Mouse (Mus musculus): Measurements from ENCODE around the gene Alox8. TPM values are rescaled to one million over a fixed set of nuclear protein-coding genes. Genes with fewer than 3 reads are reported as not detected.

Alox8 gene
- total RNA-seq (2014; rRNA removed) (3.5 and 4.1 TPM in 2 replicates), polyA plus RNA-seq (2015; fragmentation: Nextera tagmentation; extraction: Ambion mirVana) (2.0 and 2.1 TPM in 2 replicates)

DNA sequence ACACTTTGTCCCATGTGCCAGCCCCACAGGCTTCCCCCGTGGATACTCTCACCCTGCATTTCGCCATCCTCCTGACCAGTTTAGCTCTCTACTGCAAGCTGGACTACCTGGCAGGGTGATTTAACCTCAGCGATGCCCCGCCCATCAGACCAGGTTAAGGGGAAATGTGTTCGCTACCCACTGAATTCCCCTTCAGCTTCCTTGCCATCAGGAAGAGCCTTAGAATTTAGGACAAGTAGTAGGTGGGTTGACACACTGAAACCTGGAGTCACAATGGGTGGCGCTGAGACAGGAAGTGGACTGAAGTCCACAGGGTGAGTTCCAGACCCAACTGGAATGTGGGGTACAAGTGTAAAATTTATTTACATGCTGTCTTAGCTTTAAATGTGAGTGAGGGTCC lies at the start of gene Alox8:
Gene Alox8 (minus strand): TSS at position 101 of the 400 bp plus-strand sequence.
- peaks cover 5% of the 10 kb centered on the region; the same call in 1 of the 2 replicates for H3K4me1 ChIP-seq (ENCODE audit: insufficient read depth, low read length)
- DNase-seq (ENCODE audit: low spot score) (no peak), ATAC-seq (ENCODE audit: low FRiP score) (no peak)
- TF ChIP-seq CTCF (IDR thresholded peaks at IDR 0.05): no peak
- 29% methylated on average over 6 of the region's 6 CpGs for WGBS
- peaks cover 12% of the 10 kb centered on the region; the same call in 1 of the 2 replicates for H3K27me3 ChIP-seq (ENCODE audit: insufficient read depth, low read length)
- no peaks in the 10 kb centered on the region for H3K9me3 ChIP-seq (ENCODE audit: low read length)
- H3K36me3 ChIP-seq (ENCODE audit: insufficient read depth, low read length): no peaks in the 10 kb centered on the region
- peak within 1 kb of the TSS; percentile 50; the same call in 1 of the 2 replicates for H3K9ac ChIP-seq (replicated peaks; ENCODE audit: low read length, poor library complexity, severe bottlenecking)
- H3K27ac ChIP-seq (ENCODE audit: low read depth, low read length): no peak within 1 kb of the TSS
- peak within 1 kb of the TSS; percentile 61 for H3K4me2 ChIP-seq (ENCODE audit: low read depth, low read length, poor library complexity, severe bottlenecking)
- H3K4me3 ChIP-seq (ENCODE audit: low read depth, low read length): peak within 1 kb of the TSS; percentile 30

DNA sequence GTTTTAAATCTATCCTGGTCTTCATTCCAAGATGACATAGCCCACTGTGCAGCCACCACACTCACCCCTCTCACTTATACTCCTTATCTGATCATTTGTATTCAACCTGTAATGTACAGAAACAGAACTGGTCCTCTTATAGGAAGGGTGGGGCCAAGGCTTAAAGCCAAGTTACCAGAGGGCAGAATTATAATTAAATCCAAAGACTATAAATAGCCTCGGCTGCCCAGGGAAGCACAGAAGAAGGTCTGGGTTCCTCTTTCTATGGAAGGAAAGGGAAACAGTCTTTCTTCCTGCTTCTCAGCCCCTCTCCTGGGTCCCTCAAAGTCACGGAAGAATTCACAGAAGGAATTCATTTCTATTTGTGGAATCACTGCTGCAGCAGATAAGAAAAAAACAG lies 48.0 kb upstream of the Alox8 start:
- no peak for TF ChIP-seq CTCF (IDR thresholded peaks at IDR 0.05)
- H3K9me3 ChIP-seq (ENCODE audit: low read length): no peaks in the 10 kb centered on the region
- ATAC-seq (ENCODE audit: low FRiP score): no peak
- no peak overlapping the region for H3K9ac ChIP-seq (replicated peaks; ENCODE audit: low read length, poor library complexity, severe bottlenecking)
- WGBS: 39% methylated on average over 2 of the region's 2 CpGs
- no peaks in the 10 kb centered on the region for H3K36me3 ChIP-seq (ENCODE audit: insufficient read depth, low read length)
- no peak overlapping the region for H3K27ac ChIP-seq (ENCODE audit: low read depth, low read length)
- no peak overlapping the region for H3K4me3 ChIP-seq (ENCODE audit: low read depth, low read length)
- H3K4me2 ChIP-seq (ENCODE audit: low read depth, low read length, poor library complexity, severe bottlenecking): no peak overlapping the region
- DNase-seq (ENCODE audit: low spot score): no peak
- H3K27me3 ChIP-seq (ENCODE audit: insufficient read depth, low read length): no peaks in the 10 kb centered on the region
- H3K4me1 ChIP-seq (ENCODE audit: insufficient read depth, low read length): no peaks in the 10 kb centered on the region

DNA sequence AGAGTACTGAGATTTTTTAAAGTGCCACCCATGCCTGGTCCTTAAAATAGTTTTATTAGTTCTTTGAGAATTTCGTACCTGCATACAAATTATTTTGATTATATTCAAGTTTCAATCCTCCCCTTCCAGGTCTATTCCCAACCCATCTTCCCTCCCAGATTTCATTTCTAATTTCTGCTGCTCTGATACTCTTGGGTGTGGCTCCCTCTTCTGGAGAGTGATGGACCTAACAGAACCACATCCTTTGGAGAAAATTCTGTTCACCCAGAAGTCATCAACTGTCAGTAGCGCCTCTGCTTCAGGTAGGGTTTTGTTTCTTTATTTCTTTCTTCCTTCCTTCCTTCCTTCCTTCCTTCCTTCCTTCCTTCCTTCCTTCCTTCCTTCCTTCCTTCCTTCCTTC lies 47.3 kb upstream of the Alox8 start:
- Histone ChIP-seq H3K4me3 (ENCODE audit: low read depth, low read length) (no peak overlapping the region), H3K4me2 (ENCODE audit: low read depth, low read length, poor library complexity, severe bottlenecking) (no peak overlapping the region), H3K36me3 (ENCODE audit: insufficient read depth, low read length) (no peaks in the 10 kb centered on the region), H3K9me3 (ENCODE audit: low read length) (no peaks in the 10 kb centered on the region), H3K27ac (ENCODE audit: low read depth, low read length) (no peak overlapping the region), H3K27me3 (ENCODE audit: insufficient read depth, low read length) (no peaks in the 10 kb centered on the region), H3K4me1 (ENCODE audit: insufficient read depth, low read length) (no peaks in the 10 kb centered on the region), H3K9ac (replicated peaks; ENCODE audit: low read length, poor library complexity, severe bottlenecking) (no peak overlapping the region)
- peak; percentile 89 for TF ChIP-seq CTCF (IDR thresholded peaks at IDR 0.05)
- DNase-seq (ENCODE audit: low spot score) (peak; percentile 72), ATAC-seq (ENCODE audit: low FRiP score) (no peak)
- WGBS: 22% methylated on average over 2 of the region's 2 CpGs

DNA sequence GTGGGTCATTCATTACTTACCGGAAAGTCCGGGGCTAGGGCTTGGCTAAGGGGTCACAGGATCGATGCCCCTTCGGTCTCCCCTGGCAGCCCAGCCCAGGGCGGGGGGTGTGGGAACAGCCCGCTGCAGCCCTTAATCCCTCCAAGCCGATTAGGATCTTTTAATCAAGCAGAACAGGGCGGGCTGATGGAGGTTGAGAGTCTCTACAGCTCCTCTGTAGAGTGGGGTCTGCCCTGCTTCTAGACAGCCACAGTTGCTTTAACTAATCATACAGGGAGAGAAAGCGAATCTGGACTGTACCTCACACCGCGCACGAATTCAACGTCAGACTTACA lies 39.2 kb upstream of the Alox8 start, which contains the start of gene Gucy2e:
Gene Gucy2e (minus strand): TSS at position 111 of the 335 bp plus-strand sequence.
- WGBS: 12% methylated on average over 13 of the region's 13 CpGs
- H3K9ac ChIP-seq (replicated peaks; ENCODE audit: low read length, poor library complexity, severe bottlenecking): peak within 1 kb of the TSS; percentile 69
- no peak for ATAC-seq (ENCODE audit: low FRiP score)
- H3K4me3 ChIP-seq (ENCODE audit: low read depth, low read length): peak within 1 kb of the TSS; percentile 50
- peak within 1 kb of the TSS; percentile 71 for H3K4me2 ChIP-seq (ENCODE audit: low read depth, low read length, poor library complexity, severe bottlenecking)
- no peaks in the 10 kb centered on the region for H3K27me3 ChIP-seq (ENCODE audit: insufficient read depth, low read length)
- H3K9me3 ChIP-seq (ENCODE audit: low read length): no peaks in the 10 kb centered on the region
- H3K4me1 ChIP-seq (ENCODE audit: insufficient read depth, low read length): no peaks in the 10 kb centered on the region
- no peak for DNase-seq (ENCODE audit: low spot score)
- no peaks in the 10 kb centered on the region for H3K36me3 ChIP-seq (ENCODE audit: insufficient read depth, low read length)
- H3K27ac ChIP-seq (ENCODE audit: low read depth, low read length): peak within 1 kb of the TSS; percentile 79
- no peak for TF ChIP-seq CTCF (IDR thresholded peaks at IDR 0.05)

DNA sequence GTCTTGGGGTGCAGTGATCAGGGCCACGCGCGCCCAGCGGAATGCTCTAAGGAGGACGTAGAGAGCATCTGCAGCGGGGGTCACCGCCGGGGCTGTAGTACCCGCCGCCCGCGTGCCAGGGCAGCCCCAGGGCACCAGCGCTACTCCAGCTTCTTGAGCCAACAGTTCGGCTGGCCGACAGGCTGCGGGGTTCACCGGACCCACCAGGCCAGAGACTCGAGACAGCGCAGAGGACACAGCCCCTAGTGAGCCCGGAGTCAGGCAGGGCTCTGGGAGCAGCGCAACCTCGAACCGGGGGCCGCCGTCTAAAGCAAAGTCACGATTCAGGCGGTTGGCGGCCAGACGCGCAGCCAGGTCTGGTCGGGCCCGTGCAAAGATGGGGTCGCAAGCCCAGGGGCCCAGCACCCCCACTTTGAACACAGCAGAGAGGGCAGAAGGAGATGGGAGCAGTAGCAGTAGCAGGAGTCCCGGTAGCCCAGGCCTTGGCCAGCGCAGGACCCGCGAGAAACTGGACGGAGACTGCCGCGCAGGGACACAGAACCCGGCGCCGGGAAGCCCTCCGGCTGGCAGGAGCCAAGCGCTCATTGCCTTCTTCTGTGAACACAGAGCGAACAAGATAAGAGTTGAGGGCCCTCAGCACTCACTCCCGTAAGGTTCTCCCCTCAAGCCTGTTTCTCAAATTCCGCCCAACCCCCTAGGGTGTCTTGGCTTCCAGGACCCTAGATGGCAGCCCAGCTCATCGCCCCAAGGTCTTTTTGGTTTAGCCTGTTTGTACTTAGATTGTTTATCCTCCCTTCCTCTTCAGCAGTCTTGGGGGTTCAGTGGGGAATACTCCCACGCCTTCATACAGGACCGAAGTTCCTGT lies 38.6 kb upstream of the Alox8 start:
- Histone ChIP-seq H3K4me1 (ENCODE audit: insufficient read depth, low read length) (no peaks in the 10 kb centered on the region), H3K36me3 (ENCODE audit: insufficient read depth, low read length) (no peaks in the 10 kb centered on the region), H3K9me3 (ENCODE audit: low read length) (no peaks in the 10 kb centered on the region), H3K27ac (ENCODE audit: low read depth, low read length) (peak overlapping the region; percentile 79), H3K27me3 (ENCODE audit: insufficient read depth, low read length) (no peaks in the 10 kb centered on the region), H3K9ac (replicated peaks; ENCODE audit: low read length, poor library complexity, severe bottlenecking) (peak overlapping the region; percentile 69), H3K4me2 (ENCODE audit: low read depth, low read length, poor library complexity, severe bottlenecking) (peak overlapping the region; percentile 71), H3K4me3 (ENCODE audit: low read depth, low read length) (peak overlapping the region; percentile 50)
- 4% methylated on average over 46 of the region's 51 CpGs for WGBS
- DNase-seq (ENCODE audit: low spot score) (no peak), ATAC-seq (ENCODE audit: low FRiP score) (no peak; the same call in 1 of the 2 replicates)
- no peak for TF ChIP-seq CTCF (IDR thresholded peaks at IDR 0.05)

Data from midbrain, postnatal 0 days (tissue).